Mouse (Mus musculus) layer of hippocampus, adult 9-11 months (tissue): ENCODE results near the gene Slc35a1.

ENCODE experiments used
- DNase-seq: peaks from one replicate; pipeline ENCODE4 v3.0.0; 2022

Slc35a1 gene

GRCm38 (mm10) chr4:34644779-34645178 is 42.5 kb downstream of the Slc35a1 start:
- no peak for DNase-seq

DNA sequence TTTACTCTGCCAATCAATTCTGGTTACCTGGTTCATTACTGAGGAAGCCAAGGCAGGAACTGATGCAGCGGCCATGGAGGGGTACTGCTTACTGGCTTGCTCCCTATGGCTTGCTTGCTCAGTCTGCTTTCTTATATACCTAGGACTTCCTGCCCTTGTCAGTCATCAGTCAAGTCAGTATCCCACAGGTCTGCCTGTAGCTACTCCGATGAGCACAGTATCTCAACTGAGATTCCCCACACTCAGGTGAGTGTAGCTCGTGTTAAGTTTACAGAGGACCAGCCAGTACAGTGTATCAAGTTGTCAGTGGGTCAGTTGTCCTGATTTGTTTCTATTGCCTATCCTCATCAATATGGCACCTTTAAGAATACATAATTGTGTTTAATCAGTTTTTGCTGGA is 46.5 kb downstream of the Slc35a1 start:
- DNase-seq: no peak

GRCm38 (mm10) chr4:34639745-34640364 is 47.4 kb downstream of the Slc35a1 start:
- no peak for DNase-seq

- peak; percentile 42 for DNase-seq
These were observed 49.4 kb downstream of the Slc35a1 start for GRCm38 (mm10) chr4:34637851-34638250.

- no peak for DNase-seq
These were observed 49.9 kb downstream of the Slc35a1 start for GRCm38 (mm10) chr4:34637386-34637785.

- DNase-seq: no peak
These were observed 51.2 kb downstream of the Slc35a1 start for GRCm38 (mm10) chr4:34636036-34636435.

DNA sequence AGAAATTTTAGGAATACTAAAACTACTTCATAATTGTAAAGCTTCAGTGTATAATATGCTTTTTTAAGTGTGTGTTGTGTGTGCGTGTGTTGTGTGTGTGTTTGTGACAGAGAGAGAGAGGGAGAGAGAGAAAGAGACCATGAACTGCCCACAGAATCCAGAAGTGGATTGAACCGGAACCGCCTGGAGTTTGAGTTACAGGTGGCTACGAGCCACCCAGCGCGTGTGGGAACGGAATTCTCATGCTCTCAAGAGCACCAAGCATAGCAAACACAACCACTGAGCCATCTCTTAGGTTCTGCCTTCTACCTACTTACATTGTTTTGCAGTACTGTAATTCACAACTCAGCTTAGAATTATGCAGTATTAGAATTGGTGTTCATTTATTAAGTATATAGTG is 53.1 kb downstream of the Slc35a1 start:
- DNase-seq: no peak

GRCm38 (mm10) chr4:34629956-34630355 is 57.3 kb downstream of the Slc35a1 start:
- no peak for DNase-seq

DNA sequence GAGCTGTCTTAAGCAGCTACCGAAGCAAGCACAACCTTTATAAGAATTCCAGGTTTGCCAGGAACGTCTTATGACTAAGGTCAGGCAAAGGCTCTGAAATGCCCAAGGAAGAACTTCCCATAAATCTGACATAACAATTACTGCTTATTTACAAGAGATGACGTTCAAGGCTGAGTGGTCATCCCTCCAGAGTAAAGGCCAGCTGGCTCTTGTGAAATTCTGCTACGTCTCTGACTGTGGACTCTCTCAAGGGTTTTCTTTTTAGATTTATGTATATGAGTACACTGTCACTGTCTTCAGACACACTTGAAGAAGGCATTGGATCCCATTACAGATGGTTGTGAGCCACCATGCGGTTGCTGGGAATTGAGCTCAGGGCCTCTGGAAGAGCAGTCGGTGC is 60.8 kb downstream of the Slc35a1 start:
- no peak for DNase-seq

GRCm38 (mm10) chr4:34625556-34625955 is 61.7 kb downstream of the Slc35a1 start:
- no peak for DNase-seq

DNA sequence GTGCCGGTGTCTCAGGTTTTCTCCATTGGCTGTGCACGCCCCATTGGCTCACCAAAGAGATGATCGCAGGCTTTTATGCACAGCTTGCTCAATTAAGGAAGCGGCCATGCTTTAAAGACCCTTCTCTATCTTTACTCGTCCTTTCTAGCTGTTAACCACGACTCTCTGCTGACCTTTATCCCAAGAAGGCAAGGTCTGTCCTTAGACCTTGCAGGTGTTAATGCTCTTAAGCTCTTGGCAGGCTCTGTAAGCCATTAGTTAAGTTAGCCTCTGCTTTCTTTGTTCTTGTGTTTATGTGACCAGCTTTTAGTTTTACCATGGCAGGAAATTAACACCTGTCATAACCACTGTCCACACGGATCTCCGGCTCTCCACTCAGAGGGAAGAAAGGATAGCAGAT is 71.1 kb downstream of the Slc35a1 start:
- no peak for DNase-seq

DNA sequence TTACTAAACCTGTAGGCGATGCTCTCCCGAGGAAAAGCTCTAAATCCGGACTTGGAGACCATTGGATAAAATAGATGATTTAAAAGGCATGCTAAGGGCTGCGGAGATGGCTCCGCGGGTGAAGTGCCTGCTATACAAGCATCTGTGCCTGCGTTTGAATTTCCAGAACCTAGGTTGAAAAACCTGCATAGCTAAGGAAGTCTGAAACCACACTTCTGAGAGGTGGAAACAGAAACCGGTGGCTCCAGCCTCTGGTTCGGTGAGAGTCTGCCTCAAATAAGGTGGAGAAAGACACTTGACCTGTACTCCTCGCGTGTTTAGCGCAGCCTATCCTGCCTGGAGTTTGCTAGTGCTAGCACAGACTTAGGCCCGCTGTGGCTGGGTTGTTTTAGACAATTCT is 71.9 kb downstream of the Slc35a1 start:
- DNase-seq: peak; percentile 15

- peak; percentile 90 for DNase-seq
These were observed 72.6 kb downstream of the Slc35a1 start, which contains the start of the genes Orc3 and Rars2 for GRCm38 (mm10) chr4:34614630-34615094. Orc3 (minus strand) TSS chr4:34614944. Rars2 (plus strand) TSS chr4:34614957.

DNA sequence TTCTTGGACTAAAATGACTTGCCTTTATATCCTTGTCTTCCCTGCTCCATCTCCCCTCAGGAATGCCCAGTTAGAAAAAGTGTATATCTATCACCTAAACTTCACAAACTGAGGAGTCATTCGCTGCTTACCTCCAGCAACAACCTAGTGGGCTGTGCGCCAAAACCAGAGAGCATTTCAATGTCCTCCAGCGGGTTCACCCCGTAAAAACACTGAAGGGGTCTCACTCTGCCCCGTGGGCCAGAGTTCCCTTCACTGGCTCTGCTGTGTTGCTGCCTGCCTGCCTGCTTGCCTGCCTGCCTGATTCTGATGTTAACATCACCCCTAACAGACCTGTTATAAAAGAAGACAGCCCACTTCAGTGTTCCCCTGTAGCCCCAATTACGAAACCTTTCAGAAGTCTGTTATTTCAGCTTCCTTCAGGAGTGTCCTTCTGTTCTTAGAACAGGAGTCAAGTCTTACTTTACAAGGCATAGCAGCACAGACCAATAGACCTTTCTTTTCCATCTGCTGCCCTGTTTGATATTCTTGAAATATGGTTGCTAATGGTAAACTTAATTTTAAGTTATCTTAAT is 73.6 kb downstream of the Slc35a1 start:
- DNase-seq: no peak
